In genomic region chr5:46201639-46202456, GRCm38 (mm10) we compare ENCODE assay signal across 19 mouse cellular contexts.
DNase-seq lines count a peak whose midpoint lies in the region; ATAC-seq and TF ChIP-seq lines count a peak whose summit lies in the region.
"Had no signal": no experiment of that assay in that cellular context is flagged by ENCODE, and none has a peak within 500 bp of the region (broad histone marks: within the 10 kb centered on the region; RNA-seq: fewer than 3 reads in every experiment).

No protein-coding gene starts in this region.

- peak overlapping the region; percentile 46; the same call in 1 of the 2 replicates for H3K27ac ChIP-seq in midbrain, embryonic 10.5 days (replicated peaks)
- H3K27ac ChIP-seq in midbrain, postnatal 0 days (ENCODE audit: low read depth, low read length) = no peak overlapping the region
- peak overlapping the region; percentile 77 for H3K27ac ChIP-seq in forebrain, embryonic 15.5 days (replicated peaks)
- no peak overlapping the region for H3K27ac ChIP-seq in hindbrain, embryonic 16.5 days (ENCODE audit: low read depth, low read length)
- H3K27ac ChIP-seq: gastrocnemius, adult 2 months; lung, embryonic 15.5 days had no signal

- peaks cover 22% of the 10 kb centered on the region for H3K4me1 ChIP-seq in midbrain, embryonic 10.5 days
- H3K4me1 ChIP-seq in midbrain, postnatal 0 days (ENCODE audit: insufficient read depth, low read length) = no peaks in the 10 kb centered on the region
- H3K4me1 ChIP-seq in forebrain, embryonic 15.5 days = peaks cover 13% of the 10 kb centered on the region
- no peaks in the 10 kb centered on the region for H3K4me1 ChIP-seq in hindbrain, embryonic 16.5 days (ENCODE audit: control insufficient read depth, insufficient read depth, low read depth, low read length)
- H3K4me1 ChIP-seq: lung, embryonic 15.5 days had no signal

- no peak overlapping the region for H3K9ac ChIP-seq in midbrain, postnatal 0 days (replicated peaks; ENCODE audit: low read length, poor library complexity, severe bottlenecking)
- H3K9ac ChIP-seq in forebrain, embryonic 15.5 days (replicated peaks) = no peak overlapping the region
- H3K9ac ChIP-seq in hindbrain, embryonic 16.5 days (ENCODE audit: low read depth, low read length) = no peak overlapping the region
- H3K9ac ChIP-seq: lung, embryonic 15.5 days had no signal

- H3K4me2 ChIP-seq in midbrain, postnatal 0 days (ENCODE audit: low read depth, low read length, poor library complexity, severe bottlenecking) = no peak overlapping the region
- no peak overlapping the region for H3K4me2 ChIP-seq in forebrain, embryonic 15.5 days (replicated peaks)
- H3K4me2 ChIP-seq in hindbrain, embryonic 16.5 days (ENCODE audit: low read length) = no peak overlapping the region
- H3K4me2 ChIP-seq: liver, embryonic 11.5 days; lung, embryonic 15.5 days had no signal

- no peaks in the 10 kb centered on the region for H3K36me3 ChIP-seq in midbrain, embryonic 10.5 days
- H3K36me3 ChIP-seq in midbrain, postnatal 0 days (ENCODE audit: insufficient read depth, low read length) = no peaks in the 10 kb centered on the region
- no peaks in the 10 kb centered on the region for H3K36me3 ChIP-seq in forebrain, embryonic 15.5 days
- no peaks in the 10 kb centered on the region for H3K36me3 ChIP-seq in hindbrain, embryonic 16.5 days (ENCODE audit: control insufficient read depth, insufficient read depth, low read length)
- H3K36me3 ChIP-seq: lung, embryonic 15.5 days had no signal

- no peak overlapping the region for H3K4me3 ChIP-seq in midbrain, embryonic 10.5 days
- no peak overlapping the region for H3K4me3 ChIP-seq in midbrain, postnatal 0 days (ENCODE audit: low read depth, low read length)
- H3K4me3 ChIP-seq in forebrain, embryonic 15.5 days = no peak overlapping the region
- H3K4me3 ChIP-seq in hindbrain, embryonic 16.5 days (ENCODE audit: low read length) = no peak overlapping the region
- H3K4me3 ChIP-seq: gastrocnemius, adult 2 months; lung, embryonic 15.5 days had no signal

- ATAC-seq in midbrain, postnatal 0 days (ENCODE audit: low FRiP score) = no peak
- ATAC-seq in forebrain, embryonic 15.5 days (replicated peaks) = peak; percentile 75
- ATAC-seq in hindbrain, embryonic 16.5 days = peak; percentile 76
- ATAC-seq: intestine, postnatal 0 days had no signal

- DNase-seq in midbrain, embryonic 10.5 days (ENCODE audit: low spot score) = peak; percentile 39
- no peak for DNase-seq in midbrain, postnatal 0 days (ENCODE audit: low spot score)
- DNase-seq in retina, postnatal 1 day = peak; percentile 86
- no peak for DNase-seq in thymus, postnatal 25 days
- DNase-seq in layer of hippocampus, adult 18-20 months (ENCODE audit: low spot score in 2 of 2) = no peak
- DNase-seq in right cerebral cortex, adult 2 months (ENCODE audit: low spot score in 2 of 2) = no peak
- DNase-seq: cerebellum, adult 11-12 months; gastrocnemius, adult 2 months; heart, adult 11 months; kidney, postnatal 14 days; layer of hippocampus, postnatal 36 days; left cerebral cortex, postnatal 4 days; right cerebral cortex, postnatal 4 days; thymus, adult 18-20 months had no signal

- no peaks in the 10 kb centered on the region for H3K9me3 ChIP-seq in midbrain, embryonic 10.5 days (replicated peaks)
- no peaks in the 10 kb centered on the region for H3K9me3 ChIP-seq in midbrain, postnatal 0 days (ENCODE audit: low read length)
- H3K9me3 ChIP-seq in forebrain, embryonic 15.5 days = no peaks in the 10 kb centered on the region
- H3K9me3 ChIP-seq in hindbrain, embryonic 16.5 days (ENCODE audit: control insufficient read depth, low read length) = no peaks in the 10 kb centered on the region
- H3K9me3 ChIP-seq: lung, embryonic 15.5 days had no signal

- TF ChIP-seq CTCF in midbrain, postnatal 0 days (IDR thresholded peaks at IDR 0.05) = no peak

- whole genome bisulfite sequencing in midbrain, embryonic 10.5 days = 35% methylated on average over 6 of the region's 6 CpGs
- 14% methylated on average over 6 of the region's 6 CpGs for WGBS in midbrain, postnatal 0 days
- WGBS in forebrain, embryonic 15.5 days = 8% methylated on average over 6 of the region's 6 CpGs
- 29% methylated on average over 6 of the region's 6 CpGs for WGBS in hindbrain, embryonic 16.5 days

- H3K27me3 ChIP-seq in midbrain, embryonic 10.5 days (ENCODE audit: low read depth, poor library complexity, severe bottlenecking) = peaks cover 72% of the 10 kb centered on the region
- H3K27me3 ChIP-seq in midbrain, postnatal 0 days (ENCODE audit: insufficient read depth, low read length) = no peaks in the 10 kb centered on the region
- H3K27me3 ChIP-seq in forebrain, embryonic 15.5 days = no peaks in the 10 kb centered on the region
- no peaks in the 10 kb centered on the region for H3K27me3 ChIP-seq in hindbrain, embryonic 16.5 days (replicated peaks; ENCODE audit: control insufficient read depth, insufficient read depth, low read length)
- H3K27me3 ChIP-seq: lung, embryonic 15.5 days had no signal

Comparison
In these comparisons a context has a peak if more than half of its experiments do, and no peak if none do; other contexts are left out.
1. DNase-seq: peak in midbrain, embryonic 10.5 days (single experiment) and retina, postnatal 1 day (single experiment); none in midbrain, postnatal 0 days (single experiment), thymus, postnatal 25 days (single experiment), layer of hippocampus, adult 18-20 months (0 of 2) and right cerebral cortex, adult 2 months (0 of 2).
2. H3K27ac ChIP-seq: peak in midbrain, embryonic 10.5 days (single experiment) and forebrain, embryonic 15.5 days (single experiment); none in midbrain, postnatal 0 days (single experiment) and hindbrain, embryonic 16.5 days (single experiment).